Mouse (Mus musculus) yolk sac, embryonic 10.5 days (tissue): ENCODE results near the gene Col13a1.

Source experiments
- DNase-seq: peaks from one replicate; pipeline ENCODE4 v3.0.0-alpha.2; 2017; ENCODE audit warnings: low spot score

Gene Col13a1

GRCm38 (mm10) chr10:61968003-61968553 is 10.8 kb downstream of the Col13a1 start:
- DNase-seq, result no peak

DNA sequence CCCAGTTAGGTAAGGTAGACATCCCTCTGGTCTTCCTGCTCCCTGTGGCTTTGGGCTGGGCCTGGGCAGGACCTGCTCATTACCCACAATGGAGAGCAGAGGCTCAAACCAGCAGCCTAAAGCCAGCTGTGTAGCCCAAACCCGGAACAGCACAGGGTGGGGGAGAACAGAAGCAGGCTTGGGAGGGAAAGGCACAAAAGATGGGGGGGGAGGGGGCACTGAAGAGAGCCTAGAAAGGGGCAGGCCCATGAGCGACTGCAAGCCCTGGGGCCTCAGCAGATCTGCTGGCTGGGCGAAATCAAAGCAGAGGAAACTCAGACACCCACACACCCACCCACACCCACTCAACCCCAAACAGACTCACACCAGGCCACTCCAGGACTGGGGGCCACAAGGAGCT is 11.7 kb downstream of the Col13a1 start:
- no peak for DNase-seq

DNA sequence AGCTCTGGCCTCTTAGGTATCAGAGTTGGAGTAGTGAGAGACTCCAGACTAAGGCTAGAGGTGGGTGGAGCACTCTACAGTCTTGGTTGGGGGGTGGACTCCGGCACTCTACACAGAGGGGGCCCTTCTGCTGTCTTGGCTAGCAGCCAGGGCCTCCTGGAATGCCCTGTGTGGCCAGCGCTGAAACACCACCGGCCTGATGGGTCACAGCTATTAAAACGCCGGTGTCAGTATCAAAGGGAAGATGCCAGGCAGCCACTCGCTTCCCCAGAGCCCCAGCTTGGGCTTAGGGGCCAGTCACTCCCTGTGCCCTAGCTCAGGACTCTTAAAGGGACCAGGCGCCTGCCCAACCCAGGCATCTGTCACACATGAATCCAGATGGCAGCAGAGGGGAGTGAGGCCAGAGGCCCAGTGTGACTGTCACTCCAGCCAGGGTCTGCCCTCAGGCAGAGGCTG is 13.5 kb downstream of the Col13a1 start:
- DNase-seq, result no peak

GRCm38 (mm10) chr10:61956718-61957117 is 22.2 kb downstream of the Col13a1 start:
- DNase-seq, result no peak

DNA sequence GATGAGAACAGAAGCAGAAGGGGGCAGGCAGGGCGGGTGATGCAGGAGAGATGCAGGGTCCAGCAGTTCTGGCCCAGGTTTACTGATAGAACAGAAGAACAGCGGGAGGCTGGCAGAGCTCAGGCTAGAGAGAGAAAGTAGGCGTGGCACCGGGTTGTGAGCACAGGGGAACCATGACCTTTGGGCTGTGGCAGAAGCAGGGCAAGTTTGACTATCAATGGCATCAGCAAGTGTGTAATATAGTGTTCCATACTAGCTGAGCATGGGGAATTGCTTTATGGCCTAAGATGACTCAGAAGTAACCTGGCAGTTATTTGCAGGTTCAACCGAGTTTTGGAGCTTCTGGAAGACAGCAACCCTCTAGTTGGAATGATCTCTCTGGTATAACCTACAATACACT is 25.0 kb downstream of the Col13a1 start:
- no peak for DNase-seq

GRCm38 (mm10) chr10:61949542-61949941 is 29.4 kb downstream of the Col13a1 start:
- no peak for DNase-seq

DNA sequence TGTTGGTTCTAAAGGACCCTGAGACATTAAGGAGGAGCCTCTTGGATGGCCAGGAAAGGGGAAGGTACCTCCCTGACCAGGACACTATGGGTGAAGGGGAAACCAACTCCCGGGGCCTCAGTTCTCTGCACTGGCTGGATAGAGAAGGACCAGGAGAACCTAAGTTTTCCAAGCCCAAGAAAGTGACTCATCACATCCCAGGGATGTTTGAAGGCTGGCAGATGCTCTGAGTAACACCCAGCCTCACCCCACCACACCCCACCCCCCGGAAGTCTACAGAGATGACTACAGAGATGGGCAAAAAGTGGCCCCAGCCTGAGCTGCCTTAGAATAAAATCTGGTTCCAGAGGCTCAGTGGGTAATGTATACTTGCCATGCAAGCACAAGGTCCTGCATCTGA is 34.5 kb downstream of the Col13a1 start:
- no peak for DNase-seq

- DNase-seq, result no peak
Observed at GRCm38 (mm10) chr10:61943480-61943879, 35.4 kb downstream of the Col13a1 start.

GRCm38 (mm10) chr10:61942719-61943118 is 36.2 kb downstream of the Col13a1 start:
- no peak for DNase-seq

DNA sequence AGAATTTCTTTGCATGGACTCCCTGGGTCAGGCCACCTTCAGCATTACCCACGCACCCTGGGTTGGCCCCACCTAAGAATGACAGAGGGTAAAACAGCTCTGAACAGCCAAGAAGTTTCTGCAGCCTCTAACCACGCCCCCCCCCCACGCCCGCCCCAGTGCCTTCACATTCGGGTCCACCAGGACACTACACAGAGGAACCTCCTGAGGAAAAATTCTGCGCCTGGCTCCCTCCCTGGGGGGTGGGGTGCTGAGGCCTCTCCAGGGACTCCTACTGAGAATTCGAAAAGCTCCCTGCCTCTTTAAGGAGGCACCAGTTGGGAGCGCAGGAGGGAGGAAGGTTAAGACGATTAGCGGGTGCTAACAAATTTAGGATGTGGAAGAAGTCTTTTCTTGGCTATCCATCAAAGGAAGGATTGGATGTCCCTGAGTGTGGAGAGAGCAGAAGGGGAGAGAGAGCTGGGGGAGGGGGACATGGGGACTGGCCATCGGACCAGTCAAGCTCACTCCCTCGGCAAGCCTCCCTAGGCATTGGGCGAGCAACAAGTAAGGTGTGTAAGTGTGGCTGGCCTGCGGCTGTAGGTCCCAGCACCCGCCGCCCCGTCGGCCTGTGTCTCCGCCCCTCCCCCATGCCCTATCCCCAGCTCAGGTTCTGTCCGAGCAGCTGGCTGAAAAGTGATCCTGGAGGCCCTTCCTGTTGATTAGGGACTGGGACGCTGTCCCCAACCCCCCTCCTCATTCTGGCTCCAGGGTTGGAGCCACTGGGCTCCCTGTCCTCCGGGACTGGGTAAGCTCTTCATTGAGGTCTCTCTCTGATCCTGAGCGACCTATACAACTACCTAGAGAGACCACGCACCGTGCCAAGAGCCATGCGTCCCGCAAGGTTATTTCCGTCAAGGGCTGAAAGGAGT is 42.4 kb downstream of the Col13a1 start:
- DNase-seq, result peak; percentile 21

GRCm38 (mm10) chr10:61931678-61932077 is 47.2 kb downstream of the Col13a1 start:
- no peak for DNase-seq

DNA sequence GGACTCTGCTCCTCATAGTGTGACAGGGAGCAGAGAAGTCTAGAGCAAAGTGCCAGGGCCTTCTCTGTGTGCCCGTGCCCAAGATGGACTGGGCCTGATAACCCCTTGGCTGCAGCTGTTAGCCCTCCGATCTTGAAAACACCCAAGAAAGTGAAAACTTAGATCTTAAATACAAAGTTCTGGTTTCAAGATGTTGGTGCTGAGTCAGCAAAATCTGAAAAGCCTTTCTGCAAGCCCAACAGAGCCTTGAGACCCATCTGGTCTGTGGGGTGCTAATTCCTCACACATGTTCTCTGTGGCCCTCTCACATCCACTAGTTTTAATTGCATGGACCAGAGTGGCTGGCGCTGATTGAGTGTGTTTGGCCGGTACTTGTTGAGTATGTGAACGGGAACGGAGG is 49.0 kb downstream of the Col13a1 start:
- no peak for DNase-seq

DNA sequence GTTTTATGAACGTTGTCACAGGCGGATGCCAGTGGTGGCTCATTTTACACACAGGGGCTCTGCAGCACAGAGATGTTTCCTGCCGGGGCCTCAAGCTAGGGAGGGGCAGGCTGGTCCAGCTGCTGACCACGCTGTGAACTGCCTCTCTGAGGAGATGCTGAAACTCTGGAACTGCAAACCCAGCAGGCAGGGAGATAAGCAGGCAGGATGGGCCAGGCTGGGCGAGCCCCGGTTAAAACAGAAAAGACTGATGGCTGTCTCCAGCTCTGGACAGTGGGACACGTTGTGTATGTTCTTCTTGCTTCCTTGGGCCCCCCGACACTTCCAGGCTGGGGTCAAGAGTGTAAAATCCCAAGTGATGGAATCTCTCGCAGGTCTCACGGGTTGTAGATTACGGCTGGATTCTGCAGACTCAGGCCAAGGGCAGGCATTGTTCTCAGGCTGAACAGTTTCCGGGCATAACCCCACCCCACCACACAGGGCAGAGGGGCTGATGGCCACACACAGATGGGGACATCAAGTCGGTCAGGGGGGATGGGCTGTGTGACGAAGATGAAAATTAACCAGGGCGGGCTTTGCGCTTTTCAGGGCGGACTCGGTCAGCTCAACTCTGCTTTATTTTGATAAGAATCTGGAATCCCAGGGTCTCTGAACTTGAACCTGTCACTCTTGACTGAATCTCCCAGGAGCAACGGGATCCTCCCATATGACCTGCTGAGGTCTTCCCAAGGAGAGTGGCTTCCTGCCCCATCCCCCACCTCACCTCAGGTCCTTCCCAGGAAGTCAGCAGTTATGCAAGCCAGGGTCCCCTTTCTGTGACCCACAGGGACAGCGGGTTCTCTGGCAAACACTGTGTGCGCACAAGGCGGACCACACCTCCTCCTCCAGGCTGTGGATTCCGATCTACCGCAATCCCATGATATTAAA is 49.9 kb downstream of the Col13a1 start:
- peak; percentile 67 for DNase-seq

DNA sequence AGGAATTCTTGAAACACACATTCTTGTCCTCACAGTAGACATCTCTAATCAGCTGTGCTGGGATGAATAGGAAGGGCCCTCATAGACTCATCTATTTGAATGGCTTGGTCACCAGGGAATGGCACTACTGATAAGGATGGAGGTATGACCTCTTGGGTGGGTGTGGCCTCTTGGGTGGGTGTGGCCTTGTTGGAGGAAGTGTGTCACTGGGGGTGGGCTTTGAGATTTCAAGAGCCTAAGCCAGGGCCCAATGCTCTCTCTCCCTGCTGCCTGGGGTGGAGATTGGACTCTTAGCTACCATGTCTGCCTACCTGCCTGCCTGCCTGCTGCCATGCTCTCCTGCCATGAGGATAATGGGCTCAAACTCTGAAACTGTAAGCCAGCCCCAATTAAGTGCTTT is 53.2 kb downstream of the Col13a1 start:
- no peak for DNase-seq

GRCm38 (mm10) chr10:61920655-61921365 is 58.1 kb downstream of the Col13a1 start:
- no peak for DNase-seq

GRCm38 (mm10) chr10:61919924-61920654 is 58.8 kb downstream of the Col13a1 start:
- peak; percentile 20 for DNase-seq

- DNase-seq, result no peak
Observed at GRCm38 (mm10) chr10:61919496-61919895, 59.4 kb downstream of the Col13a1 start.

DNA sequence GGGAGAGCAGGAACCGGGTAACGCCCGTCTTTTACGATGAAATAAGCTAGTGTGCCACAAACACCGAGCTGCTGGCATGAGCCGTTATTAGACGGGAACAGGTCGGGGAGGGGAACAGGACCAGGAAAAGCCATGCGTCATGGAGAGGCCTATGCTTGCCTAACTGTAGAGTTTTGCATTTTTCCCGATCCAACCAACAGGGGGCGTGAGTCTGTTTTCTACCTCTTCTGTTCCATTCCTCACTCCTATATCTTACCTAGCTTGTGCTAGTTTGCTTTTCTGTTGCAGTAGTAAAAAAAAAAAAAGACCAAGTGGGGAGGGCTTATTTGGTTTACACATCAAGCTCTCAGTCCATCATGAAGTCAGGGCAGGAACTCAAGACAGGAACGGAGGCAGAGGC is 61.8 kb downstream of the Col13a1 start:
- no peak for DNase-seq

- no peak for DNase-seq
Observed at GRCm38 (mm10) chr10:61911770-61912169, 67.1 kb downstream of the Col13a1 start.

DNA sequence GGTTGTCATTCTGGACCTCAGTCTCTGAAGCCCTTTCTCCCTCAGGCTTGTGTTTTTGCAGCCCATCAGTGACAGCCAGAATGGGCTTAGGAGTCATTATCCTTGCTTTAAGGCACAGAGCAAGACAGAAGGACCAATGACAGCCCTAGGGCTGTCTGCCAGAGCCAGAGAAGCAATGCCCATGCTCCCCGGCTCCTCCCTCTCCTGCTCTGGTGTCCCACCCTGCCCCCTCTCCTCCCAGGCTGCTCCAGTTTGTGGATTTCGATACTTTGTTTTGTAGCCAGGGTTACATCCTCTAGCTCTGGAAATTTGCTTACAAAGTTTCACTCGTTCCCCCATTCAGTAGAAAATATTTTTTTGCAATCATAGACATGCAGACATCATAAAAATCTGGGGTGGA is 69.9 kb downstream of the Col13a1 start:
- DNase-seq, result no peak

DNA sequence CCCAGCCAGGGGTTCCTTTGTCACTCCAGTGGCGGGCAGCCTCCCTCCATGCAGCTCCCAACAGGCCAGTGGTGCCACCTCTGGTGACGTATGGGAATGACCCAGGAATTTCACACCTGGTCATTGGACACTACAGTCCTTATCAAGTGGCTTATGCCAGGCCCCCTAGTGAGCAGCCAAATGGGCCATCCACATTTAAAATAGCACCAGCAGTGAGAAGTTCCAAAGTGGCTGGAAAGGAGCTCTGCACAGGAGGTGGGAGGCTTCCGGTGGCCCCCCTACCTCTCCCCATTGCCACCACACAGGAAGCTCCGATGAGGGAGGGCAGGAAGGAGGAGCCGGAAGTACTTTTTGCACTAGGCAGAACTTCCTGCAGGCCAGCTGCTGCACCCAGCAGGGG is 72.7 kb downstream of the Col13a1 start:
- no peak for DNase-seq
